Mouse (Mus musculus) embryonic facial prominence, embryonic 14.5 days (tissue): ENCODE measurements around the gene M1ap. TPM values are rescaled to one million over a fixed set of nuclear protein-coding genes. Genes with fewer than 3 reads are reported as not detected.

Experiments used
- ATAC-seq: fragments of 200-750 bp; cut with Nextera tagmentation; 2 replicates; pipeline ENCODE4 v1.8.0; 2017; ENCODE audit warnings: low read depth, moderate number of reproducible peaks, moderate TSS enrichment
- DNase-seq: peaks from one replicate; pipeline ENCODE4 v3.0.0-alpha.2; 2015; ENCODE audit warnings: low spot score
- H3K27ac ChIP-seq: fragments of 300-500 bp; sonication (generic); replicated peaks from 2 replicates; pipeline ENCODE4 v1.5.1; 2014; ENCODE audit warnings: low read depth, mild to moderate bottlenecking, low read length, moderate library complexity
- H3K27me3 ChIP-seq: fragments of 300-500 bp; sonication (generic); replicated peaks from 2 replicates; pipeline ENCODE4 v1.6.1; 2014; ENCODE audit warnings: low read length; ENCODE audit not compliant: control insufficient read depth, insufficient read depth
- H3K36me3 ChIP-seq: fragments of 300-500 bp; sonication (generic); 2 replicates; pipeline ENCODE4 v1.6.1; 2014; ENCODE audit warnings: low read length, mixed read lengths; ENCODE audit not compliant: control insufficient read depth, insufficient read depth
- H3K4me1 ChIP-seq: fragments of 300-500 bp; sonication (generic); 2 replicates; pipeline ENCODE4 v1.6.1; 2014; ENCODE audit warnings: antibody characterized with exemption, low read length; ENCODE audit not compliant: control insufficient read depth, insufficient read depth
- H3K4me2 ChIP-seq: fragments of 300-500 bp; sonication (generic); 2 replicates; pipeline ENCODE4 v1.6.1; 2014; ENCODE audit warnings: low read depth, mild to moderate bottlenecking, low read length, moderate library complexity, mixed read lengths
- H3K4me3 ChIP-seq: fragments of 300-500 bp; sonication (generic); 2 replicates; pipeline ENCODE4 v1.5.1; 2014; ENCODE audit warnings: low read depth, mild to moderate bottlenecking, low read length
- H3K9ac ChIP-seq: fragments of 300-500 bp; sonication (generic); 2 replicates; pipeline ENCODE4 v1.6.1; 2014; ENCODE audit warnings: low read depth, mild to moderate bottlenecking, low read length, moderate library complexity, mixed read lengths
- H3K9me3 ChIP-seq: fragments of 300-500 bp; sonication (generic); 2 replicates; pipeline ENCODE4 v1.6.1; 2016; ENCODE audit warnings: low read length; ENCODE audit not compliant: control insufficient read depth
- WGBS: fragments of 180-500 bp; shearing (Covaris S2); extraction: QIAGEN DNeasy Blood & Tissue Kit; methylation state at CpG from one replicate; pipeline ENCODE4 v1.1.7; 2014; 5-methylcytosine and 5-hydroxymethylcytosine counted together
- polyA plus RNA-seq: library from polyadenylated mRNA; unstranded; fragments of >200 nt; fragmentation: Nextera tagmentation; extraction: Ambion mirVana; gene quantifications from 2 replicates; pipeline ENCODE4 v1.2.1, GENCODE M21; 2014

Gene M1ap
- 0.28 and 0.65 TPM in 2 replicates for polyA plus RNA-seq

DNA sequence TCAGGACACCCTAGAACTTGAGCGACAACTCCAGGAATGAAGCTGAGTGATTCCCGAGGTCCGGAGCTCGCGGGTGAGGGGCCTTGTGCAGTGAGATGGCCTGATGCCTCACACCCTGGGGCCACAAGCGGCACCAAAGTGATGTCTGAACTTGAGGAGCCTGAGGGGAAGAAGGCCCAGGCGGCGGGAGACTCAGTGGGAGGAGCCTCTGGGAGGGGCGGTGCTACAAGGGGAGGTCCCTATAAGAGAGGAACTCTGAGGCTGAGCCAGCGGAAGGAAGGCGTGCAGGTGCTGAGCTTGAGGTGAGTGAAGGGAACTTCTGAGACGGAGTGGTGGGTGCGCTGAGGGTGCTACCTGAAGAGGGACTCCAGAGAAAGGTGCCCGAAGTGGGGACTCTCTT is at the start of gene M1ap:
M1ap (plus strand) TSS at position 252 of the 400 bp plus-strand sequence.
- Histone ChIP-seq H3K27ac (no peak within 1 kb of the TSS), H3K4me2 (no peak within 1 kb of the TSS), H3K27me3 (no peaks in the 10 kb centered on the region), H3K9ac (no peak within 1 kb of the TSS), H3K4me1 (no peaks in the 10 kb centered on the region), H3K4me3 (no peak within 1 kb of the TSS), H3K9me3 (peaks cover 6% of the 10 kb centered on the region; the same call in 1 of the 2 replicates), H3K36me3 (no peaks in the 10 kb centered on the region)
- DNase-seq (no peak), ATAC-seq (no peak)
- WGBS: 62% methylated on average over 14 of the region's 14 CpGs

- ATAC-seq: peak; percentile 44; the same call in 1 of the 2 replicates
- H3K4me3 ChIP-seq: no peak overlapping the region
- no peaks in the 10 kb centered on the region for H3K27me3 ChIP-seq
- H3K36me3 ChIP-seq: no peaks in the 10 kb centered on the region
- 0 out of 2 replicates have a peak, but pooled peaks cover 5% of the 10 kb centered on the region for H3K4me1 ChIP-seq
- 52% methylated on average over 3 of the region's 3 CpGs for WGBS
- no peaks in the 10 kb centered on the region for H3K9me3 ChIP-seq
- H3K4me2 ChIP-seq: no peak overlapping the region
- no peak overlapping the region for H3K27ac ChIP-seq
- no peak overlapping the region for H3K9ac ChIP-seq
- DNase-seq: peak; percentile 35
Measured at GRCm38 (mm10) chr6:82897311-82897710, 49.4 kb upstream of the M1ap start.

DNA sequence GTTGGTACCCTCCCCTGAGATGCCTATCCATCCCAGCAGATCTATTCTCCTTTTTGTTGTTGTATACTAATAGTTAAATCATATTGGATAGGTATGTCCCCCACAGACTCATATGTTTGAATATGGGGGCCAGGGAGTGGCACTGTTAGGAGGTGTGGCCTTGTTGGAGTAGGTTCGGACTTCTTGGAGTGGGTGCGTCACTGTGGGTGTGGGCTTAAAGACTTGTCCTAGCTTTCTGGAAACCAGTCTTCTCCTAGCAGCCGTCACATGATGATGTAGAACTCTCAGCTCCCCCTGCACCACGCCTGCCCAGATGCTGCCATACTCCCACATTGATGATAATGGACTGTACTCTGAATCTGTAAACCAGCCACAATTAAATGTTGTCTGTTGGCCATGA is 48.5 kb upstream of the M1ap start:
- no peak overlapping the region for H3K4me3 ChIP-seq
- no peak overlapping the region for H3K27ac ChIP-seq
- no peaks in the 10 kb centered on the region for H3K27me3 ChIP-seq
- H3K9ac ChIP-seq: no peak overlapping the region
- no peak overlapping the region for H3K4me2 ChIP-seq
- 86% methylated on average over 4 of the region's 4 CpGs for WGBS
- no peaks in the 10 kb centered on the region for H3K36me3 ChIP-seq
- no peak for ATAC-seq
- H3K4me1 ChIP-seq: 0 out of 2 replicates have a peak, but pooled peaks cover 5% of the 10 kb centered on the region
- DNase-seq: no peak
- H3K9me3 ChIP-seq: no peaks in the 10 kb centered on the region

- Histone ChIP-seq H3K27me3 (no peaks in the 10 kb centered on the region), H3K4me3 (no peak overlapping the region), H3K9me3 (no peaks in the 10 kb centered on the region), H3K36me3 (no peaks in the 10 kb centered on the region), H3K4me2 (no peak overlapping the region), H3K9ac (no peak overlapping the region), H3K27ac (no peak overlapping the region), H3K4me1 (0 out of 2 replicates have a peak, but pooled peaks cover 5% of the 10 kb centered on the region)
- 32% methylated on average over 4 of the region's 4 CpGs for WGBS
- no peak for DNase-seq
- no peak for ATAC-seq
Measured at GRCm38 (mm10) chr6:82898745-82899144, 48.0 kb upstream of the M1ap start.

DNA sequence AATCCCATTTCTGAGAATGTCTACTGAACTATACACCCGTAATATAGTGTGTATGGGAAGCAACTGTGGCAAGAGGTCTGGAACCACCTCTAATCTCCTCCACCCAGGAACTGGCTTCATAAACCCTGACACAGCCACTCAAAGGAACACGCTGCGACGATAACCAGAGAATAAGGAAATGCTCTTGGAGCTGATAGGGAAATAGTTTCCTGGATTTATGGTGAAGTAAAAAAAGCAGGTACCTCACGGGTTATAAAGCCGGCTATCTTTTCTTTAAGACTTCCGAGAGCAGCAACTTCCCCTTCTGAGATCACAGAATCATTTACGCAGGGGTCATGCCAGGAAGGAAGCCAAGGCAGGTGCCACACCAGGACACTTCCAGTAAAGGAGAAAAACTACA is 44.1 kb upstream of the M1ap start:
- H3K9ac ChIP-seq: no peak overlapping the region
- no peak for DNase-seq
- no peak for ATAC-seq
- H3K4me1 ChIP-seq: 0 out of 2 replicates have a peak, but pooled peaks cover 5% of the 10 kb centered on the region
- H3K9me3 ChIP-seq: no peaks in the 10 kb centered on the region
- H3K27me3 ChIP-seq: no peaks in the 10 kb centered on the region
- no peaks in the 10 kb centered on the region for H3K36me3 ChIP-seq
- H3K4me2 ChIP-seq: no peak overlapping the region
- 78% methylated on average over 8 of the region's 8 CpGs for WGBS
- H3K4me3 ChIP-seq: no peak overlapping the region
- no peak overlapping the region for H3K27ac ChIP-seq

DNA sequence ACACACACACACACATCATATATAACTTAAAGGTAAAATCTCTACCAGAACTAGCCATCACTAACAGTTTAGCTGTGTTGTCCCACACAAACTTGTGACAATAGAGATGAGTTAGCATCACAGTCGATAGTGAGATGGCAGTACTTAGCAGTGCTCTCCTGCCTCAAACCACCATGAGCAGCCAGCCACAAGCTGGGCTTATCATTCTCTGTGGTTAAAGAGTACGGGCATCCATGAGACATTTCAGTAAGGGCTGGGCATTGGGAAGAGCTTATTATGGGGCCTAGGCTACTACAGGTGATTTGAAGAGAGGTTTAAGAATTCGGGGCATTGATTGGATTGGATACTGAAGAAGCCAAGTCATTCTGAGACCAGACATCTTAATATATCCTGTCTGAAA is 39.7 kb upstream of the M1ap start:
- Histone ChIP-seq H3K9ac (no peak overlapping the region), H3K27ac (no peak overlapping the region), H3K4me2 (no peak overlapping the region), H3K9me3 (no peaks in the 10 kb centered on the region), H3K27me3 (no peaks in the 10 kb centered on the region), H3K4me1 (no peaks in the 10 kb centered on the region), H3K4me3 (no peak overlapping the region), H3K36me3 (no peaks in the 10 kb centered on the region)
- DNase-seq (no peak), ATAC-seq (no peak)
- WGBS: 84% methylated on average over 3 of the region's 3 CpGs

- no peaks in the 10 kb centered on the region for H3K27me3 ChIP-seq
- H3K4me1 ChIP-seq: no peaks in the 10 kb centered on the region
- H3K27ac ChIP-seq: no peak overlapping the region
- H3K4me3 ChIP-seq: no peak overlapping the region
- H3K9me3 ChIP-seq: no peaks in the 10 kb centered on the region
- H3K4me2 ChIP-seq: no peak overlapping the region
- H3K9ac ChIP-seq: no peak overlapping the region
- no peak for DNase-seq
- WGBS: 75% methylated on average over 8 of the region's 8 CpGs
- ATAC-seq: no peak
- no peaks in the 10 kb centered on the region for H3K36me3 ChIP-seq
Measured at GRCm38 (mm10) chr6:82908034-82908433, 38.7 kb upstream of the M1ap start.

GRCm38 (mm10) chr6:82909136-82909855 is 37.4 kb upstream of the M1ap start:
- no peak overlapping the region for H3K27ac ChIP-seq
- no peaks in the 10 kb centered on the region for H3K4me1 ChIP-seq
- ATAC-seq: peak; percentile 53; the same call in 1 of the 2 replicates
- no peak overlapping the region for H3K4me2 ChIP-seq
- H3K9me3 ChIP-seq: no peaks in the 10 kb centered on the region
- no peak overlapping the region for H3K9ac ChIP-seq
- WGBS: 55% methylated on average over 14 of the region's 14 CpGs
- DNase-seq: peak; percentile 68
- H3K4me3 ChIP-seq: no peak overlapping the region
- H3K36me3 ChIP-seq: no peaks in the 10 kb centered on the region
- no peaks in the 10 kb centered on the region for H3K27me3 ChIP-seq

GRCm38 (mm10) chr6:82911303-82911702 is 35.4 kb upstream of the M1ap start:
- Histone ChIP-seq H3K4me2 (no peak overlapping the region), H3K36me3 (no peaks in the 10 kb centered on the region), H3K4me3 (no peak overlapping the region), H3K9ac (no peak overlapping the region), H3K27ac (no peak overlapping the region), H3K27me3 (no peaks in the 10 kb centered on the region), H3K9me3 (no peaks in the 10 kb centered on the region), H3K4me1 (no peaks in the 10 kb centered on the region)
- 81% methylated on average over 5 of the region's 5 CpGs for WGBS
- ATAC-seq (no peak), DNase-seq (no peak)
